Mouse (Mus musculus) hindbrain, embryonic 12.5 days (tissue): ENCODE measurements at regions not wholly inside any gene's neighbourhood (a gene's known extent, or its start where the extent isn't known, plus 50 kb on each side); places are given as distances from the start of the nearest gene placed in this dataset.

ENCODE experiments used
- ATAC-seq: fragments of 200-750 bp; cut with Nextera tagmentation; 2 replicates; pipeline ENCODE4 v1.8.0; 2017; ENCODE audit warnings: moderate TSS enrichment; ENCODE audit not compliant: low FRiP score
- H3K27ac ChIP-seq: fragments of 300-500 bp; sonication (generic); 2 replicates; pipeline ENCODE4 v1.5.1; 2016; ENCODE audit warnings: mild to moderate bottlenecking
- H3K27me3 ChIP-seq: fragments of 300-500 bp; sonication (generic); 2 replicates; pipeline ENCODE4 v1.6.1; 2016; ENCODE audit warnings: mild to moderate bottlenecking
- H3K36me3 ChIP-seq: fragments of 300-500 bp; sonication (generic); 2 replicates; pipeline ENCODE4 v1.6.1; 2016; ENCODE audit warnings: mild to moderate bottlenecking
- H3K4me1 ChIP-seq: fragments of 300-500 bp; sonication (generic); 2 replicates; pipeline ENCODE4 v1.6.1; 2016
- H3K4me2 ChIP-seq: fragments of 300-500 bp; sonication (generic); replicated peaks from 2 replicates; pipeline ENCODE4 v1.6.1; 2016; ENCODE audit warnings: mild to moderate bottlenecking
- H3K4me3 ChIP-seq: fragments of 300-500 bp; sonication (generic); 2 replicates; pipeline ENCODE4 v1.5.1; 2016; ENCODE audit warnings: mild to moderate bottlenecking
- H3K9ac ChIP-seq: fragments of 300-500 bp; sonication (generic); 2 replicates; pipeline ENCODE4 v1.6.1; 2016; ENCODE audit warnings: mild to moderate bottlenecking, moderate library complexity
- H3K9me3 ChIP-seq: fragments of 300-500 bp; sonication (generic); replicated peaks from 2 replicates; pipeline ENCODE4 v1.6.1; 2016; ENCODE audit warnings: mild to moderate bottlenecking
- WGBS: fragments of 180-500 bp; shearing (Covaris S2); methylation state at CpG from one replicate; pipeline ENCODE4 v1.1.7; 2016; 5-methylcytosine and 5-hydroxymethylcytosine counted together

- H3K4me3 ChIP-seq: no peak overlapping the region
- no peak for ATAC-seq
- no peak overlapping the region for H3K27ac ChIP-seq
- H3K9ac ChIP-seq: no peak overlapping the region
- no peaks in the 10 kb centered on the region for H3K9me3 ChIP-seq
- no peak overlapping the region for H3K4me2 ChIP-seq
- no peaks in the 10 kb centered on the region for H3K27me3 ChIP-seq
- H3K36me3 ChIP-seq: no peaks in the 10 kb centered on the region
- H3K4me1 ChIP-seq: no peaks in the 10 kb centered on the region
- 87% methylated on average over 3 of the region's 3 CpGs for WGBS
These were observed 96.2 kb downstream of the Qpct start for GRCm38 (mm10) chr17:79147883-79148282.

- WGBS: 79% methylated on average over 2 of the region's 2 CpGs
- no peak overlapping the region for H3K9ac ChIP-seq
These were observed 93.4 kb downstream of the Qpct start for GRCm38 (mm10) chr17:79144913-79145625.

GRCm38 (mm10) chr17:79143031-79143430 is 91.3 kb downstream of the Qpct start:
- no peaks in the 10 kb centered on the region for H3K27me3 ChIP-seq
- WGBS: 33% methylated on average over 1 of the region's 1 CpGs
- no peaks in the 10 kb centered on the region for H3K9me3 ChIP-seq
- ATAC-seq: no peak
- H3K27ac ChIP-seq: no peak overlapping the region
- no peak overlapping the region for H3K4me2 ChIP-seq
- H3K4me1 ChIP-seq: no peaks in the 10 kb centered on the region
- H3K4me3 ChIP-seq: no peak overlapping the region
- H3K36me3 ChIP-seq: no peaks in the 10 kb centered on the region
- no peak overlapping the region for H3K9ac ChIP-seq

More at GRCm38 (mm10) chr17:79144913-79145625, 93.4 kb downstream of the Qpct start:
- Histone ChIP-seq H3K4me2 (no peak overlapping the region), H3K36me3 (no peaks in the 10 kb centered on the region), H3K27me3 (no peaks in the 10 kb centered on the region), H3K27ac (no peak overlapping the region), H3K4me1 (no peaks in the 10 kb centered on the region), H3K9me3 (no peaks in the 10 kb centered on the region), H3K4me3 (no peak overlapping the region)
- ATAC-seq: no peak
